30 mouse cellular contexts compared by ENCODE assay signal in genomic region chr5:125502186-125502585, GRCm38 (mm10). TPM values are rescaled to one million over a fixed set of nuclear protein-coding genes. Genes with fewer than 3 reads are reported as not detected.
DNase-seq lines count a peak whose midpoint lies in the region; ATAC-seq and TF ChIP-seq lines count a peak whose summit lies in the region.
"Had no signal": no experiment of that assay in that cellular context is flagged by ENCODE, and none has a peak within 500 bp of the region (broad histone marks: within the 10 kb centered on the region; RNA-seq: fewer than 3 reads in every experiment).

No protein-coding gene starts in this region.

- no peaks in the 10 kb centered on the region for H3K27me3 ChIP-seq in hindbrain, embryonic 12.5 days
- H3K27me3 ChIP-seq in hindbrain, embryonic 16.5 days (replicated peaks; ENCODE audit: control insufficient read depth, insufficient read depth, low read length), result no peaks in the 10 kb centered on the region
- no peaks in the 10 kb centered on the region for H3K27me3 ChIP-seq in limb, embryonic 11.5 days (ENCODE audit: control insufficient read depth, insufficient read depth, low read length)
- no peaks in the 10 kb centered on the region for H3K27me3 ChIP-seq in limb, embryonic 10.5 days (ENCODE audit: low read depth, poor library complexity, severe bottlenecking)
- H3K27me3 ChIP-seq: embryonic facial prominence, embryonic 13.5 days; forebrain, embryonic 15.5 days; heart, embryonic 13.5 days had no signal

- no peak for ATAC-seq in hindbrain, embryonic 12.5 days (ENCODE audit: low FRiP score)
- no peak for ATAC-seq in hindbrain, embryonic 16.5 days
- ATAC-seq in limb, embryonic 11.5 days (ENCODE audit: insufficient number of reproducible peaks, low FRiP score, low TSS enrichment, low read depth), result no peak
- ATAC-seq: CD4-positive, CD25-positive, alpha-beta regulatory T cell, adult 4 months; forebrain, embryonic 15.5 days had no signal

- no peak overlapping the region for H3K4me3 ChIP-seq in hindbrain, embryonic 12.5 days
- no peak overlapping the region for H3K4me3 ChIP-seq in hindbrain, embryonic 16.5 days (ENCODE audit: low read length)
- H3K4me3 ChIP-seq in limb, embryonic 11.5 days (ENCODE audit: low read depth, low read length), result no peak overlapping the region
- H3K4me3 ChIP-seq in limb, embryonic 10.5 days, result no peak overlapping the region
- no peak overlapping the region for H3K4me3 ChIP-seq in ES-E14 (ENCODE audit: insufficient read depth in 1 of 2, low read depth in 1 of 2, low read length in 2 of 2, poor library complexity in 1 of 2, severe bottlenecking in 1 of 2)
- H3K4me3 ChIP-seq: embryonic facial prominence, embryonic 10.5 days; embryonic facial prominence, embryonic 13.5 days; erythroblast, embryonic 14.5 days; forebrain, embryonic 15.5 days; heart, adult 2 months; heart, embryonic 10.5 days; heart, embryonic 13.5 days had no signal

- H3K27ac ChIP-seq in hindbrain, embryonic 12.5 days, result 0 out of 2 replicates have a peak overlapping the region, but pooled peaks have one; percentile 17
- no peak overlapping the region for H3K27ac ChIP-seq in hindbrain, embryonic 16.5 days (ENCODE audit: low read depth, low read length)
- no peak overlapping the region for H3K27ac ChIP-seq in limb, embryonic 11.5 days (replicated peaks; ENCODE audit: low read depth, low read length)
- H3K27ac ChIP-seq in limb, embryonic 10.5 days, result no peak overlapping the region
- H3K27ac ChIP-seq in ES-E14 (ENCODE audit: insufficient read depth, low read depth, low read length, poor library complexity, severe bottlenecking), result no peak overlapping the region
- H3K27ac ChIP-seq: embryonic facial prominence, embryonic 10.5 days; embryonic facial prominence, embryonic 13.5 days; forebrain, embryonic 15.5 days; heart, adult 2 months; heart, embryonic 10.5 days; heart, embryonic 13.5 days; hindbrain, embryonic 14.5 days had no signal

- 47% methylated on average over 3 of the region's 3 CpGs for WGBS in hindbrain, embryonic 12.5 days
- WGBS in hindbrain, embryonic 16.5 days, result 26% methylated on average over 3 of the region's 3 CpGs
- WGBS in limb, embryonic 11.5 days, result 48% methylated on average over 3 of the region's 3 CpGs
- 40% methylated on average over 3 of the region's 3 CpGs for WGBS in limb, embryonic 10.5 days

- H3K9ac ChIP-seq in hindbrain, embryonic 12.5 days, result no peak overlapping the region
- H3K9ac ChIP-seq in hindbrain, embryonic 16.5 days (ENCODE audit: low read depth, low read length), result no peak overlapping the region
- 0 out of 2 replicates have a peak overlapping the region, but pooled peaks have one; percentile 30 for H3K9ac ChIP-seq in limb, embryonic 11.5 days (ENCODE audit: low read length)
- H3K9ac ChIP-seq in ES-E14 (ENCODE audit: insufficient read depth, low read depth, low read length, poor library complexity, severe bottlenecking), result no peak overlapping the region
- H3K9ac ChIP-seq: embryonic facial prominence, embryonic 13.5 days; forebrain, embryonic 15.5 days; heart, embryonic 13.5 days; hindbrain, embryonic 14.5 days had no signal

- no peak for TF ChIP-seq CTCF in brain, embryonic 14.5 days (IDR thresholded peaks at IDR 0.05; ENCODE audit: borderline replicate concordance, extremely low read depth, insufficient read depth, insufficient read length)

- peaks cover 30% of the 10 kb centered on the region for H3K36me3 ChIP-seq in hindbrain, embryonic 12.5 days
- peaks cover 9% of the 10 kb centered on the region; the same call in 1 of the 2 replicates for H3K36me3 ChIP-seq in hindbrain, embryonic 16.5 days (ENCODE audit: control insufficient read depth, insufficient read depth, low read length)
- no peaks in the 10 kb centered on the region; the same call in none of the 2 replicates for H3K36me3 ChIP-seq in limb, embryonic 11.5 days (ENCODE audit: control insufficient read depth, insufficient read depth, low read length)
- peaks cover 68% of the 10 kb centered on the region for H3K36me3 ChIP-seq in limb, embryonic 10.5 days
- peaks cover 7% of the 10 kb centered on the region; the same call in 1 of the 2 replicates for H3K36me3 ChIP-seq in ES-E14 (ENCODE audit: control insufficient read depth, insufficient read depth, low read length, poor library complexity, severe bottlenecking)

- TF ChIP-seq POLR2A in brain, embryonic 14.5 days (IDR thresholded peaks at IDR 0.05; ENCODE audit: borderline replicate concordance, extremely low read depth, insufficient read depth, insufficient read length, poor library complexity, severe bottlenecking), result no peak

- H3K4me2 ChIP-seq in hindbrain, embryonic 12.5 days (replicated peaks), result no peak overlapping the region
- no peak overlapping the region for H3K4me2 ChIP-seq in hindbrain, embryonic 16.5 days (ENCODE audit: low read length)
- no peak overlapping the region for H3K4me2 ChIP-seq in limb, embryonic 11.5 days (ENCODE audit: low read depth, severe bottlenecking)
- H3K4me2 ChIP-seq: embryonic facial prominence, embryonic 13.5 days; forebrain, embryonic 15.5 days; heart, embryonic 13.5 days; hindbrain, embryonic 14.5 days had no signal

- in situ Hi-C loops in ES-E14 (cut with MboI; ENCODE audit: low sequenced_read_pairs in 2 of 2, unreplicated experiment in 2 of 2), result no loop called here

- peaks cover 13% of the 10 kb centered on the region for H3K4me1 ChIP-seq in hindbrain, embryonic 12.5 days
- H3K4me1 ChIP-seq in hindbrain, embryonic 16.5 days (ENCODE audit: control insufficient read depth, insufficient read depth, low read depth, low read length), result peaks cover 2% of the 10 kb centered on the region; the same call in 1 of the 2 replicates
- no peaks in the 10 kb centered on the region for H3K4me1 ChIP-seq in limb, embryonic 11.5 days (ENCODE audit: control insufficient read depth, insufficient read depth, low read length)
- H3K4me1 ChIP-seq in limb, embryonic 10.5 days, result no peaks in the 10 kb centered on the region
- H3K4me1 ChIP-seq in ES-E14 (ENCODE audit: control insufficient read depth in 2 of 2, insufficient read depth in 2 of 2, low read length in 2 of 2, poor library complexity in 1 of 2), result 0 out of 4 replicates have a peak, but pooled peaks cover 0 to 5% of the 10 kb centered on the region in 2 experiments
- H3K4me1 ChIP-seq: heart, embryonic 10.5 days; heart, embryonic 13.5 days had no signal

- H3K9me3 ChIP-seq in hindbrain, embryonic 12.5 days (replicated peaks), result no peaks in the 10 kb centered on the region
- H3K9me3 ChIP-seq in hindbrain, embryonic 16.5 days (ENCODE audit: control insufficient read depth, low read length), result no peaks in the 10 kb centered on the region
- H3K9me3 ChIP-seq in limb, embryonic 11.5 days (ENCODE audit: control insufficient read depth, low read length), result no peaks in the 10 kb centered on the region
- no peaks in the 10 kb centered on the region for H3K9me3 ChIP-seq in limb, embryonic 10.5 days (replicated peaks)
- no peaks in the 10 kb centered on the region for H3K9me3 ChIP-seq in ES-E14 (ENCODE audit: control insufficient read depth, insufficient read depth, low read depth, low read length)
- H3K9me3 ChIP-seq: embryonic facial prominence, embryonic 10.5 days; embryonic facial prominence, embryonic 13.5 days; forebrain, embryonic 15.5 days; G1E; heart, embryonic 10.5 days; heart, embryonic 13.5 days had no signal

- no peak for DNase-seq in limb, embryonic 11.5 days (ENCODE audit: low spot score)
- DNase-seq in limb, embryonic 10.5 days (ENCODE audit: low spot score), result no peak
- DNase-seq in ES-E14 (ENCODE audit: low read depth, low spot score), result no peak
- peak; percentile 59 for DNase-seq in brain, embryonic 14.5 days (ENCODE audit: low read depth)
- no peak for DNase-seq in retina, postnatal 1 day
- DNase-seq: adrenal gland, adult 2 months; adrenal gland, postnatal 14 days; cerebellum, adult 11-12 months; cerebellum, adult 8-10 months; cerebellum, postnatal 36 days; embryo, embryonic 11 days; gastrocnemius, postnatal 10 days; gastrocnemius, postnatal 36 days; heart, adult 2 months; heart, postnatal 14 days; heart, postnatal 4 days; kidney, adult 11 months had no signal

TF ChIP-seq in ES-E14, 5 proteins besides CTCF, POLR2A, EP300 and RAD21:
- TF ChIP-seq HCFC1 (IDR thresholded peaks at IDR 0.05; ENCODE audit: borderline replicate concordance, insufficient read depth, low read length), result no peak
- peak; percentile 65 for TF ChIP-seq MAFK (IDR thresholded peaks at IDR 0.05; ENCODE audit: insufficient read depth, low read depth, low read length)

RNA-seq across cellular contexts. Expression of gene Aacs, which starts 26.6 kb away (rescaled TPM):
- polyA plus RNA-seq in hindbrain, embryonic 12.5 days (2016; fragmentation: Nextera tagmentation; extraction: Ambion mirVana), result 62.2 and 64.4 TPM in 2 replicates
- 113 and 123 TPM in 2 replicates for polyA plus RNA-seq in hindbrain, embryonic 16.5 days (2015; fragmentation: Nextera tagmentation; extraction: Ambion mirVana)
- 35.7 and 40.5 TPM in 2 replicates for polyA plus RNA-seq in limb, embryonic 11.5 days (2014; fragmentation: Nextera tagmentation; extraction: Ambion mirVana)
- polyA plus RNA-seq in limb, embryonic 10.5 days (2016; fragmentation: Nextera tagmentation; extraction: Ambion mirVana), result 56.7 and 57.9 TPM in 2 replicates
- total RNA-seq in ES-E14 (2012; rRNA removed), result 16.5 and 20.6 TPM in 2 replicates
- polyA plus RNA-seq in brain, embryonic 14.5 days (2012; rRNA removed), result 69.9 and 73.4 TPM in 2 replicates

RNA-seq across cellular contexts. Expression of gene Tmem132b, which starts 29.4 kb away (rescaled TPM):
- 2.4 and 3.1 TPM in 2 replicates for polyA plus RNA-seq in hindbrain, embryonic 12.5 days (2016; fragmentation: Nextera tagmentation; extraction: Ambion mirVana)
- polyA plus RNA-seq in hindbrain, embryonic 16.5 days (2015; fragmentation: Nextera tagmentation; extraction: Ambion mirVana), result 3.9 and 4.2 TPM in 2 replicates
- 0.08 and 0.09 TPM in 2 replicates for polyA plus RNA-seq in limb, embryonic 11.5 days (2014; fragmentation: Nextera tagmentation; extraction: Ambion mirVana)
- polyA plus RNA-seq in limb, embryonic 10.5 days (2016; fragmentation: Nextera tagmentation; extraction: Ambion mirVana), result 0.03 TPM in 1 of 2 replicates, not detected in the other
- total RNA-seq in ES-E14 (2012; rRNA removed), result 0.13 and 0.48 TPM in 2 replicates
- 4.6 and 8.2 TPM in 2 replicates for polyA plus RNA-seq in brain, embryonic 14.5 days (2012; rRNA removed)
- total RNA-seq: granulocyte monocyte progenitor cell, adult 5-6 weeks; heart, adult 2 months; heart, postnatal 14 days had no signal
- polyA plus RNA-seq: erythroblast, embryonic 14.5 days; G1E; heart, adult 2 months; heart, embryonic 10.5 days; heart, embryonic 16.5 days had no signal
